Mouse (Mus musculus): ENCODE measurements at regions not wholly inside any gene's neighbourhood (a gene's known extent, or its start where the extent isn't known, plus 50 kb on each side); places are given as distances from the start of the nearest gene placed in this dataset.
A peak's percentile ranks its signal among the peaks of the same experiment; 100 is the strongest.

DNA sequence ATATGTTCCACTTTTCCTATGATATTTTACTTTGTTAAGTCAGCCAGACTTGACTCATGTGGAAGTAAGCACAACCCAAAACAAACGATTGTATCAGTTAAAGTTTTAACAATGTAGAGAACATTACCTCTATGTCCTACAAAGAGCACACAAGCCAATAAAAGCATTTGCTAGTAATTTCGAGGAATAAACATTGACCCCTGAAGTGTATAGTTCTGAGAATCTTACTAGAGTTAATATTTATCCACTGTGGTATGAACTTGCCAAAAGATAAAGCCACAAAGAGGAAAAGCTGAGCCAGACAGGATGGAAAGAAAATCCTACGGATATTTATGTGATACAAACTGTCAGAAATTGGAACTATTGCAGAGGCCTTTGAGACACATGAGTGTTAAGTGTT lies 161.5 kb upstream of the Mbnl1 start:
- DNase-seq (ENCODE audit: low spot score in 2 of 2) = no peak

DNA sequence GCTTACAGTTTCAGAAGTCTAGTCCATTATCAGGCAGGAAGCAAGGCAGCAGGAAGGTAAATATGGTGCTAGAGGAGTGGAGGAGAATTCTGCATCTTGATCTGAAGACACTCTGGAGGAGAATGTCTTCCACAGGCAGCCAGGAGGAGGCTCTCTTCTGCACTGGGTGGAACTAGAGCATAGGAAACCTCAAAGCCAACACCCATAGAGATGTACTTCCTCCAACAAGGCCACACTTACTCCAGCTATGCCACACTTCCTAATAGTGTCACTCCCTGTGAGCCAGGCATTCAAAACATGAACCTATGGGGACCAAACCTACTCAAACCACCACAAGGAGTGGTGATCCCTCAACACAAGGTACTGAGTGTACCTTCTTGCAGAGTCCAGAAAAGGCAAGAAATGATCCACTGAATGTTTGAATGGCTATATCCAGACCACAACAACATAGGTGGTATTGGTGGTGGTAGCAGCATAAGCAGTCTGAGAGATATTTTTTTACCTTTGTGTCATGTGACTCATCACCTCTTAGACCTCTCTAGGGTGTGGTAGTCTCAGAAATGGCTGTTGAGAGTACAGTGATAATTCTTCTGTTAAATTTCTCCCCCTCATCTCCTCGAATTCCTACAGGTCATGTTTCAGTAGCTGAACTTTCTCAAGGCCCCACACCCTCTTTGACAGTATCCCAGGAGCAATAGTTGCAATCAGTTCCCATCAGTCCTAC lies 152.3 kb upstream of the Mbnl1 start:
- no peak for DNase-seq (ENCODE audit: low spot score in 2 of 2)

DNA sequence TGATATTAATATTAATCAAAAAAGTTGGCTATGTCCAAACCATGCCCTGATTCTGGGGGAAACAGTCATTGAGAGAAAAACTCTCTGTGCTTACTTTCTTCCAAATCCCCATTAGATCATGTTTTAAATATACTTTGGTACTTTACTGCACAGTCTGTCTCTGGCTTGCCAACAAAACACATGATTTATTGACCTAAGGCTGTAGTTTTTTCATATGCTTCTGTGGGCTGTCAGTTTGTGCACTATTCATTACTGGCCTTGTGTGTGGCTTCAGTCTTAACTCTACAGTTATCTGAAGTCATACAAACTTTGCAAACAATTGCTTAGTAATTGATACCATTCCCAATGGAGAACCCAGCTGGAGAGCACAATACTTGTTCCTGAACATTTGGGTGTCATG lies 149.1 kb upstream of the Mbnl1 start:
- no peak for DNase-seq (ENCODE audit: low spot score in 2 of 2)

DNA sequence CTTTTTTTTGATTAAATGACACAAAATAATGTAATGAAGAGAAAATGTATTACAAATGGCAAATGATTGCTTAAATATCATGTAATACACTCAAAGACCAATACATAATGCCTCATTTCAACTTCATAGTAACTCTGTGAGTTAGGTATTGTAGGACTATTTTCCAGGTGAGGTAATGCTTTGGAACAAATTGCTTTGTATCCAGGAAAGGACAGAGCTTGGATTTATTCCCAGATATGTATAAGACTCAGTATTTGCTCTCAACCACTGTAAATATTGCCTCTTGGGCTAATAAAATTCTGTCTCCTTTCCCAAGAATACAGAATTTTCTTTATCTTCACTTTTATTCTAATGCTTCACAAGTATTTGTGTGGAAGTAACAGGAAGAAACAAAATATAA lies 148.2 kb upstream of the Mbnl1 start:
- no peak for DNase-seq (ENCODE audit: low spot score in 2 of 2)

DNA sequence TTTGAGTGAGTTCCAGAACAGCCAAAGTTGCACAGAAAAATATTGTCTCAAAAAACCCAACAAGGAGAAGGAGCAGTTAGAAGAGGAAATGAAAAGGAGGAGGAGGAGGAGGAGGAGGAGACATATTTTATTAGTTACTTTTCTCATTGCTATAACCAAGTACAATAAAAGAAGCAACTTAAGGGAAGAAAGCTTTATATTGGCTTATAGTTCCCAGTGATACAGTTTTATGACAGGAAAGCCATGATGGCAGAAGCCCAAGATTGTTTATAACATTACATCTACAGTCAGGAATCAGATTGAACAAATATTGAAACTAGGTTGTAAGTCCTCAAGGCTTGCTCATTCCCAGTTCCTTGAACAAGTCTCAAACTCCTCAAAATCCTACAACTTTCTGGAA lies 147.7 kb upstream of the Mbnl1 start:
- no peak for DNase-seq (ENCODE audit: low spot score in 2 of 2)

DNA sequence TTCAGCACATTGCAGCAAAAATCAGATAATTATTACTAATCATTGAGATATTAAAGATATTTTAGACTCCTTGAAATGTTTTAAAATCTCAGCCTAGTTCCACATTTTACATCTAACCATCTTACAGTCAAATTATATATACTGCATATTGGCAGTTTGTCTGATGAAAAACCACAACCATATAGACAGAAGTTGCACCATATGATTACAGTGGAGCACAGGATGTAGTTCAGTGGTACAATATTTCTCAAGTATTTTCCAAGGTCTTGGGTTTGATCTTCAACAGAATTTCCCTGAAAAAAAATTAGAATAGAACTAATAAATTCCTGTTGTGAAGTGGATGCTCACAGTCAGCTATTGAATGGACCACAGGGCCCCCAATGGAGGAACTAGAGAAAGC lies 140.2 kb upstream of the Mbnl1 start:
- no peak for DNase-seq (ENCODE audit: low spot score in 2 of 2)

DNA sequence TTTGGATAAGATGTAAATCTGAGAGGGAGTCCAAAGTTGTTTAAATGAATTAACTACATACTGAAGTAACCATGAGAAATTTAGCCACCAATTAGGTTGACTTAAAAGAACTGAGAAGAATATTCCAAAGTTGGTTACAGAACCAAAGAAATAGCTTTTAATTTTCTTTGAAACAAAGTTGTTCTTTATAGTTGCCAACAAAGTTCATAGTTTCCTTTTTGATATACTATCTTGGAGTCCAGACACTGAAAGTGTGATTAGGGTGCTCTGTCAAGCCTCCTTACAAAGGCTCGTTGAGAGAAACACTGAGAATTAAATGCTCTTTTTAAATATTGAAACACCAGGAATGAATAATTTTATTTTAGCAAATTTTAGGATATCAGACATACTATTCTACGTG lies 139.0 kb upstream of the Mbnl1 start:
- no peak for DNase-seq (ENCODE audit: low spot score in 2 of 2)

DNA sequence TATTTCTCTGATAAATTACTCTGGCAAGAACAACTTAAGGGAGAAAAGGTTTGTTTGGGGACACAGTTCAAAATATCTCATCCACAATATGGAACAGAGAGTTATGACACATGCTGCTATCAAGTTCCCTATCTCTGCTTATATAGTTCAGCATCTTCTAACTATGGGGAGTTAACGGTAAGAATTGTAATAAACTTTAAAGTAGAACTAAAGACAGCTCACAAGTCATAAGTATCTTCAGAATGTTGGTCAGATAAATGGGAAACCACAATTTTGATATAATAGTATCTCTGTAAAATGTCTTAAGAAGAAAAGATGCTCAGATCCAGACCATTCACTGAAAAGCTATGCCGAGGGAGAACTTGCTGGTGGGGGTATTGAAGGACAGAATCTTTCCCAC lies 138.5 kb upstream of the Mbnl1 start:
- no peak for DNase-seq (ENCODE audit: low spot score in 2 of 2)

DNA sequence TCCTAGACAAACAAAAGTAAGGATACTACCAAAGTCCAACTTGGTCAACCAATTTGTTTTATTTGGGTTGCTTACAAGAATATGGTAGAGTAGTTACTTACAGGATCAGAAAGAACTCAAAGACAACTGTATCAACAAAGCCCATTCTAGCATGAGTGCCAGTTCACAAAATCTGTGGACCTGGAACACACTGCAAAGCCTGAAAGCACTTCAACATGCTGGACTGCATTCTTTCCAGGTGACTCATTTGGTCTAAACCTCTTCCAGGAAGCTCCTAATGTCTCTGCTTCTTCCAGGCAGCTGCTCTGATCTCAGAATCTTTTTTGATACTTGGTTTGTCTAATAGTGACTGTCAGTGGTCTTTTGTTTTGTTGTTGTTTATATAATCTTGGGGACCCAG lies 126.2 kb upstream of the Mbnl1 start:
- DNase-seq (ENCODE audit: low spot score in 2 of 2) = no peak

DNA sequence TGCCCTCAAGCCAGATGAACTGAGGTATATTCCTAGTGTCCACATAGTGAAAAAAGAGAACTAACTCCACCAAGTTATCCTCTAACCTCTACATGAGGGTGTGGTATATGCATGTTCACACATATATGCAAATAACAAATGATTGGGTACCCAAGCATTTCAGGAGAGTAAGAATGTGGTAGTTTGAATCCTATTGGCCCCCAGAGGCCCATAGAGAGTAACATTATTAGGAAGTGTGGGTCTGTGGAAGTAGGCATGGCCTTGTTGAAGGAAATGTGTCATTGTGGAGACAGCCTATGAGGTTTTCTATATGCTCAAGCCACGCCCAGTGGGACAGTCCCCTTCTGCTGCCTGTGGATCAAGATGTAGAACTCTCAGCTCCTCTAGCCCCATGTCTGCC lies 125.6 kb upstream of the Mbnl1 start:
- DNase-seq (ENCODE audit: low spot score in 2 of 2) = no peak

DNA sequence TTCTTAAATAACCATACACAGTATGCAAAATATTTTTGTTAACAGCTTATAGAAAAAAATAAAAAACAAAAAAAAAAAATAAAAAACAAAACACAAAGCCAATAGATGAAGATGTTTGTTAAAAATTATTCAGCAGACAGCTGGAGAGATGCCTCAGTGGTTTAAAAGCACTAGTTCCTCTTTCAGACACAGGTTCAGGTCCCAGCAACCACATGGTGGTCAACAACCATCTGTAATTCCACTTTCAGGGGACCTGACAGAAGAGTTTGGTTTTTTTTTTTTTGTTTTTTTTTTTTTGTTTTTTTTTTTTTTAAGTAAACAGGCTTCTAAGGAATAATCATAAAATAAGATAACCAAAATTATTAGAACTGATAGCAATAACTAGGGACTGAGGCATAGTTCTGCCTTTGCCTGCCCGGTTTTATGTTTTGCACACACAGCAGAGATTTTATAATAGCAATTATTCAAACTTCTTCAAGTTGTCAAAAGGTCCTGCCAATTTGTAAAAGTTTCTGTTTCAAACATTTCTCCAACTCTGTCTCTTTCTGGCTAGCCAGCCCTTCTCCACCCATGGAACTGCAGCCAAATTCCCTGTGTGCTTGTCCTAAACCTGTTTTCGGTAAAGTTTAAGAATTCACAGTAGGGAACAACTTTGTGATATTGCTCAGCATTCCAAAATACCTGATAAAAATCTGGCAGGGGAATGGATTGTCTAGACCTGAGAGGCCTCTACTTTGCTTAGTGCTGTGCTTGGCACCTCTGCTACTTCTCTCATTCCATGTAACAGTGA lies 101.3 kb upstream of the Mbnl1 start:
- no peak for DNase-seq (ENCODE audit: low spot score in 2 of 2)

DNA sequence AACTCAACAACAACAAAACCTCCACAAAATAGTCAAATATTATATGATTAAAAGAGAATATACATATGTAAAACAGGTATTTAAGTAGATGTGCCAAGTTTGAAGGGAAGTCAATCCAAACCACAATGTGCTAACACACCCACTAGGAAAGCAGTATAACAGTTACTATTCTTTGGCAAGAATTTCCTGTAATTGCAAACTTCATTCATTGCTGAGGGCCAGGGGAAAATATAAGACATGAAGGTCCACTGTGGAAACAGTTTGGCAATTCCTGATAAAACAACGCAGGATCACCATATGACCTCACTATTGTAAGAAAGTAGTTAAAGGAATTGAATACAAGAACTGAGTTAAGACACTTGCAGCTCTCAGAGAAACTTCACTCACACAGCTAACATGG lies 99.0 kb upstream of the Mbnl1 start:
- DNase-seq (ENCODE audit: low spot score in 2 of 2) = no peak

DNA sequence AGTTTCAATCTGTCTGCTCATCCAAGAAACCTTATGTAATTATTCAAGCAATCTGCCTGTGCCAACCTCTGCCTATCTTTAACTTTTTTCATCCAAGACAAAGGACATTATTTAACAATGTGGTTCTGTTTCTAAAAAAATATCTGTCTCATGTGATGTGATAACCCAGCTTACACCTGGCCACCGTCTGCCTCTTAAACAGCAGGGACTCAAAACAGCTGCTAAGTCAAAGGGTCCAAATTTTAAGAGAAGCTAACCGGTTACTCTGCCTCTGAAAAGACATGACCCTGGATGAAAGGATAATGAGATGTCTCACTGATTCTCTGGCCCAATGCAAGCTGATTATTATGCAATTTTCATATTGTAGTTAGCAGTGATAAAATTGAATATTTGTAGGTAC lies 84.0 kb upstream of the Mbnl1 start:
- DNase-seq (ENCODE audit: low spot score in 2 of 2) = no peak

DNA sequence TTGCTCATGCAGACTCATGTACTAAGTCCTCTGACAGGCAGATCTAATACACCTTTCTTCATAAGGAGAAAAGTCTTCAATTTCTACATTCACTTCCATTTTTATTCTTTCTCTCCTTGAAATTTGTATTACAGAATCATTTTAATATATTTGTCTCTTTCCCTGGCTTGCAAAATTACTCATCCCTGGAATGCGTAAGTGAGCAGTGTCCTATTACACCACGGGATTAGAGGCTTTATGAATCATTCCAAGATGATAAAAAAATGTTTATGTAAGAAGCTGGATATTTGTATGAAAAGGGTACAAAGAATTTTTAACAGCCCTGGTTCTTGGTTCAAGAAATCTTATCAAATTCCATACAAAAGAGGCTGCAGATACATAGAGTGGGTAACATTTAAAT lies 83.6 kb upstream of the Mbnl1 start:
- no peak for DNase-seq (ENCODE audit: low spot score in 2 of 2)

DNA sequence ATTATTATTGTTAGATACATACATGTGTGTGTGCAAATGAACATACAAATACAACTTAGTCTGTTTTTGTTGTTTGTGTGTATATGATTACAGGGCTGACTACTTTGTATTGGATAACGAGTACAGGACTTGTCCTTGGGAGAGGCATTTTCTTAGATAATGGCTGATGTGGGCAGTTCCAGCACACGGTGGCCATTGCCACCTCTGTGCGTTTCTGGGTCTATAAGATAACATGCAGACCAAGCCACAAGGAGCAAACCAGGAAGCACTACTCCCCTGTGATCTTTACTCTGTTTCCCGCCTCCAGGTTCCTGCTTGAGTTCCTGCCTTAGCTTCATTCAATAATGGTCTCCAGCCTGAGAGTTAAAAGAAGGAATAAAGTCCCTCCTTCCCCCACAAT lies 77.3 kb upstream of the Mbnl1 start:
- DNase-seq (ENCODE audit: low spot score in 2 of 2) = no peak

DNA sequence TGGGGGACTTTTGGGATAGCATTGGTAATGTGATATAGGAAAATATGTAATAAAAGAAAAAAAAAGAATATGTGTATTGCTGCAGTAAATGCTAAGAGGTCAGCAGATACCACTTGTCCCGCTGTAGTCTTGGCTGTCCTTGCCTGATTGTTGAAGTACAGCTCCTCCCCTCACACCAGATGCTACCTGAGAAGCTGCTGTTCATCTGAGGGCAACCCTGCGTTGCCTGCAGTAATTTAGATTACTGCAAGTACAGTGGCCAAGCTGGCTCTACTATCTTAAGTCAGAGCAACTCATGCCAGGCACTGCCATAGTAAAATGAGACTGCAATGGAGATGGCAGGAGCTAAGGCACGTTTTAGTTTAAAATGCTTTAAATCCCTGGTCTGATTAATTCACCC lies 75.7 kb upstream of the Mbnl1 start:
- no peak for DNase-seq (ENCODE audit: low spot score in 2 of 2)

DNA sequence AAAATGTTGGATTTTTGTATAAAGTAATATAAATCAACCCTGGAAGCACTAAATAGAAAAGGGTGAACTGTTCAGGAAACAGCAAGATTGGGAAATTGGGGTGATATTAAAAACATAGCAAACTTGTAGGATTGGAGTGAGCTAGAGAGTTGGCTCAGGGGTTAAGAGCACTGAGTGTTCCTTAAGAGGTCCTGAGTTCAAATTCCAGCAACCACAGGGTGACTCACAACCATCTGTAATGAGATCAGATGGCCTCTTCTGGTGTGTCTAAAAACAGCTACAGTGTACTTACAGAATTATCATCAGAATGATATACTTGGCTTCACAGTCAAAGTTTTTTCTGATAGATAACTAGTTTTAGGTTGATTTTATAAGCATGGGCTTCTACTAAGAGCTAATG lies 73.8 kb upstream of the Mbnl1 start:
- no peak for DNase-seq (ENCODE audit: low spot score in 2 of 2)

DNA sequence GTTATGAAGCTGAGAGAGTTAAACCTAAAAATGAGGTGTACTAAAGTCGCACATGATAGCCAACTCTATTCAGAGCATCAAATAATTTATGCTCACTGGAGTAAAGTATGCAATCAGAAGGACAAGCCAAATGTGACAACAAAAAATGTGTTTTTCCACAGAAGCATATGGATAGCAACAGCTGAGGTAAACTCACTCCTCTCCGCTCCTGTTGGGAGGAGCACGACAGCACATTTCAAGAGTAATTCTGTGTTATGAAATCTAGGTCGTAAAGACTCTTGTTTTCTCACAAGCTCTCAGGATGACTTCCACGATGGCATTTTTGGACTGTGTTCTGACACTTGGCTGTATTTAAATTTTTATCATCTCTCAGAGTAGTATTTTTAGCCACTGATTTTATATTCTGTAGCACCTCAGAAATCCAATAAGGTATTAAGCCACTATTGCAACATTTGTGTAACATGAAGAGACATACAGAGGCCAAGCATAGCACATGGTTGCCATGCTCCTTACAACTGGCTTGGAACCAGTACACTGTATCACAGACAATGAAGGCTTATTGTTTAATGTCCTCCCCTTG lies 70.3 kb upstream of the Mbnl1 start:
- no peak for DNase-seq (ENCODE audit: low spot score in 2 of 2)

DNA sequence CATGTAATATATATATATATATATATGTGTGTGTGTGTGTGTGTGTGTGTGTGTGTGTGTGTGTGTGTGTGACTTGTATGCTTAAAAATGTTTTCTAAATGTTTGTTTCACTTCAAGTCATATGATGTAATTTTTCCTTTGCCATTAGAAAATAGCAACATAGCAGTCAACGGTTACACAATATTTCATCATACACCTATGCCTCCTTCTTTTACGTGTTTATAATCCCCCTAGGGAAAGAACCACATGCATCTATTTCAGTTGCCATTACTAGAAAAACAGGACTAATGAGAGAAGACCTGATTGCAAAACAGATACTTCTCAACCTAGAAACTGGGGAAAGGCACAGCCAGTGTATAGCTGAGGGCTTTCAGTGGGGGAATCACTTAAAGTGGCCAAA lies 65.2 kb upstream of the Mbnl1 start:
- DNase-seq (ENCODE audit: low spot score in 2 of 2) = no peak

DNA sequence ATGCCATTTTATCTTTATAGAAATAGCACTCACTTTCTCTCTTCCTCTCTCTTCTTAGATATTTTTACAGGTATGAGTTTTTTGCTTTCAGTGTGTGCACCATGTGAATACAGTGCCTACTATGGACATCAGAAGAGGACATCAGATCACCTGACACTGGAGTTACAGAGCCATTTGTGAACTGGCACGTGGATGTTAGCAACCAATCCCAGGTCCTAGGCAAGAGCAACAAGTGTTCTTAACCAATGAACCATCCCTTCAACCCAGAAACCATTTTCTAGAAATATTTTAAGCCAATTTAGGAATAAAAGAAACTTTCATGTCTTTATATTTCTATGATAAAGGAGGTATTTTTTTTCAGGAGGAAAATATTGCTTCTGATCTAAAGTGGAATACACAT lies 64.7 kb upstream of the Mbnl1 start:
- DNase-seq (ENCODE audit: low spot score in 2 of 2) = no peak

DNA sequence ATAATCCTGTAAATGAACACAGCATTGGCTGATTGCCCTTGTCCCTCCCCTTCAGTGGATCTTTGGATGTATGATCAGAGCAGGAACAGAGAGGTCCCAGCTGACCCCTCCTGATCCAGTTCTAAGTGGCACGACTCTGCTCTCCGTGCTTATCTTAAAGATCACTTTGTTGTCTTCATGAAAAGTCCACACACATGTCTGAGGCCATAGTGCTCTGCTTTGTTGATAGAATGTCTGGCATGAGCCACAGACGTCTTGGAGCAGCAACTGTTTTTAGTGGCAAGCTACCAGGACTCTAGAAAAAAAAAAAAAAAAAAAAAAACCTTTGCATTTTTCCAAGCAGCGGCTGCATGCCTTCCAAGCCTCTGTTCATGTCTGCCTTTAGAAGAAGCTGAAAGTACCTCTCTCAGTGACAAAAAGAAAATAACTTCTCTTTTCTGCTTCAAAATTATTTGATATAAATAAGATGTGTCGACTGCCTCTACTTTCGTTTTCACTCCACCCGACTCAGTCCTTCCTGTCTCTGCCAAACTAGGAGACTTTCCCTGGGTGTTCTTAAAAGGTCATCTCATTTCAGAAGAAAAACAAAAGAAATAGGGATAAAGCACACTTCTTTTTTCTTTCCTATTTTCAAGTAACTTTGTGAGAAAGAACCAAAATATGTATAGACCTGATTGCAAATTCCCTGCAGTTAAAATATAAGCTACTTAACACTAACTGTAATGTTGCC lies 63.9 kb upstream of the Mbnl1 start:
- peak in 1 of 2 experiments; percentile 35 for DNase-seq (ENCODE audit: low spot score in 2 of 2)

DNA sequence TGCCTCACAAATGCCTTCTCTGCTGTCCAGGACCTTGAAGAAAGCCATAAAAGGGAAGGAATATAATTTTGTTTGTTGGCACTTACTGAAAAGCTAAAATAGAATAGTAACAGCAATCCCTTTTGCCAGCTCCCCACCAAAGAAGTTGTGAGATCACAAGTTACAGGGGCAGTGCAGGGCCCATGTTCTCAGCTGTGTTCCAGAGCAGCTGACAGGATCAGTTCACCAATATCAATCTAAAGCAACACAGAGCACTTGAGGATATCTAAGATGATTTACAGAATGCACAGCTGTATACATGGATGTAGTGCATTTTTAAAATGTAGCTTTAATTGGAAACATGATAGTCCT lies 63.4 kb upstream of the Mbnl1 start:
- DNase-seq (ENCODE audit: low spot score in 2 of 2) = peak in 1 of 2 experiments; percentile 4

DNA sequence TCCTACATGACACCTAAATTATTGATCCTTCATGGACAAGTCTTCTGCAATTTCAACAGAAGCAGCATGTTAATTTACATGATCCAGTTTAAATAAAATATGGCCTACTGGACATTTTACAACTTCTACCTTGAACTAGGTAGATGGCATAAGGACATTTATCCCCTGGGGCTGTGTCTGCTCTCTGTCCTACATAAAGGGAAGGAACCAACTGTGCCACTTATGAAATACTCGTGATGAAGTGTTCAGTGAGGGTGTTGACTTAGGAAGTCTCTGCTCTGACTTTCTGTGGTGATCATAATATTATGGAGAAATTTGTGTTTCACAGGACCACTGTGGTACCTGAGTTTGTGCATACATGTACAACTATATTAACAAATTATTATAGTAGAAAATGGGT lies 60.9 kb upstream of the Mbnl1 start:
- no peak for DNase-seq (ENCODE audit: low spot score in 2 of 2)
